Mouse (Mus musculus) urinary bladder, postnatal 10 days (tissue): Measurements from ENCODE around the gene Cep78.

ENCODE experiments used
- DNase-seq: peaks from one replicate; pipeline ENCODE4 v3.0.0; 2022; ENCODE audit warnings: low spot score

Gene Cep78

DNA sequence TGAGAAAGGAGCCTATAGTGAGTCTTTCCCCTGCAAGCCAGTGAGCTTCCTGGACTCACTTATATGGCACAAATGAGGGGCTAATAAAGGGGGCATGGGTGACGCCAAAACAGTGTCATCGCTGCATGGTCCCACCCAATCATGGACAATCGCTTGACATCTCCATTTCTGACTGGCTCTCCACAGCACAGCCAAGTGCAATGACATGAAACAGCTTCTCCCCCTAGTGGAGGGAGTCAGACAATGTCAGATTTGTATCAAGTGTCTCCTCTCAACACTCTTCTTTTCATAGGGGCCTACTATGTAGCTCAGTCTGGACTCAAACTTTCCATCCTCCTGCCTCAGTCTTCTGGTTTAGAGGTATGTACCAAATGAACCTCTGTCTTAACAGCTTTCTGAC is 19.7 kb downstream of the Cep78 start:
- no peak for DNase-seq

DNA sequence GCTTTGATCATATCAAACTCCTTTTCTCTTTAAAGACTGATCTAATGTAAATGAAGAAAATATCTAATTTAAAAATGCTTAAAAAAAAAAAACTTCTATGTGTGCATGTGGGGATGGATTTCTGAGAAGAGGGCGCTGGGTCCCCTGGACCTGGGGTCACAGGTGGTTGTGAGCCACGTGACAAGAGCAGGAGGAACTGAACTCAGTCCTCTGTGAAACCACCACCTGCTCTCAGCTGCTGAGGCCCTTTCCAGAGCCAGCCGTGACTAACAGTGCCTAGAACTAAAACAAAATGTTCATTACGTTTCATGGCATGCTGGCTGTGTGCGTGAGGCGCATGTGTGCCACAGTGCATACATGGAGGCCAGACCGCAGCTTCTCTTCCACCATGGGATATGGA is 20.3 kb downstream of the Cep78 start:
- no peak for DNase-seq

- DNase-seq, result no peak
These were observed 21.6 kb downstream of the Cep78 start for GRCm38 (mm10) chr19:15963011-15963695.

GRCm38 (mm10) chr19:15962313-15962712 is 22.5 kb downstream of the Cep78 start:
- no peak for DNase-seq

DNA sequence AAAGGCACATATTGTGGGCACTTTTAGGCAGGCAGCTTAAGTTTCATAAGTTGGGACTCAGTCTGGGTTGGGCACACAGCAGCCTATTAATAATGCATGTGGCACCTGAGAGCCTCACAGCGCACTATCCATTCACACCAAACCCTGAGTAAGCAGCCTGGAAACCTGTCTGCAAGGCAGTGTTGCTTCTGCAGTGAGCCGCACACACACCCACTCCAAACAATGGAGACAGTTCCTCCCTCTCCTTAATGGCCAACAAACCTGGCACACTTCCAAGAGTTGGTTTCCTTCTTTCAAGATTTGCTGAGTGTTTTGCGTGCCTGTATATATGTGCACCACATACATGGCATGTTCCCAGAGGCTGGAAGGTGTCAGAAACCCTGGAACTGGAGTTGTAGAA is 34.6 kb downstream of the Cep78 start:
- no peak for DNase-seq

GRCm38 (mm10) chr19:15948867-15949266 is 35.9 kb downstream of the Cep78 start:
- DNase-seq, result no peak

DNA sequence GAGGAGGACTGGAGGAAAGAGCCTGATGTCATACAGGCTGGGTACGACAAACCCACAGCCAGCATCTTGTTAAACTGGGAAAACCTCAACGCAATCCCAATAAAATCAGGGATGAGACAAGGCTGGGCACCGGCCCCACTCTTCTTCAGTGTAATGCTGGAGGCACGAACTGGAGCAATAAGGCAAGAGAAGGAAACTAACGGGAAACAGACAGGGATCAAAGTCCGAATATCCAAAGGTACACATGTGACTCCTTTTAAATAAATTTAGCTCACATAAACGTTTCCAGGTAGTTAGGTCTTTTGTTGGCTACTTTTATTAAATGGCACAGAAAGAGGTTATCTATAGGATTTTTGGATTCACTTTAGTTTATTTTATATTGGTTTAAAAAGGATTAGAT is 36.4 kb downstream of the Cep78 start:
- DNase-seq, result no peak

GRCm38 (mm10) chr19:15947237-15947636 is 37.6 kb downstream of the Cep78 start, which contains the start of gene Psat1:
Gene Psat1, minus strand, starts transcription at chr19:15947337.
- DNase-seq, result no peak

DNA sequence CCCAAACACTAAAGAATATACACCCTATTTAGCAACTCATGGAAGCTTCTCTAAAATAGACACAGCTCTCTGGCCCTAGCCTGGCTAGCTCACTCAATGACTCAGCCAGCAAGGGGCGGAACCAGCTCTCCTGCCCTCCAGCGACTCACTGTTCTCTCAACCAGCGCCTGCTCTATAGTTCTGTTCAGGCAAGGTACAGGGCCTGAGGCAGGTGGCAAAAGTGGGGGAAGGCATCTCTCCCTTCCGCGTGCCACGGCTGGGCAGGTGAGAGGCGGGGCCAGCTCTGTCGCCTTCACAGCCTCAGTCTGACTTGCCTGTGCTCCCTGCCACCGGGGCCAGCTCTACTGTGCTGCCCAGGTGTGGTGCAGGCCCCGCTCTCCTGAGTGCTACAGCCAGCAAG is 38.1 kb downstream of the Cep78 start:
- DNase-seq, result no peak

DNA sequence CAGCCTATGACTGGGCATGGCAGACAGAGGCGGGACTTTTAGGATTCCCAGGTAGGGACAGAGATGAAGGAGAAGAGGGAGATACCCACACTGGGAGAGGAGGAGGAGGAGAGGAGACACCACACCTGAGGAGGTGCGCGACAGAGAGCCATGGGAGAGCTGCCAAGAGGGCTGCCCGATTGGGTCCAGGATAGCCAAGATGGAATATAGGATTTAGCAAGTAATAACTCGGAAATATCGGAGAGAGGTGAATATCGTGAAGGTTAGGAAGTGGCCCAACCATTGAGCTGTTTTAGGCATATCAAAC is 41.7 kb downstream of the Cep78 start:
- no peak for DNase-seq

DNA sequence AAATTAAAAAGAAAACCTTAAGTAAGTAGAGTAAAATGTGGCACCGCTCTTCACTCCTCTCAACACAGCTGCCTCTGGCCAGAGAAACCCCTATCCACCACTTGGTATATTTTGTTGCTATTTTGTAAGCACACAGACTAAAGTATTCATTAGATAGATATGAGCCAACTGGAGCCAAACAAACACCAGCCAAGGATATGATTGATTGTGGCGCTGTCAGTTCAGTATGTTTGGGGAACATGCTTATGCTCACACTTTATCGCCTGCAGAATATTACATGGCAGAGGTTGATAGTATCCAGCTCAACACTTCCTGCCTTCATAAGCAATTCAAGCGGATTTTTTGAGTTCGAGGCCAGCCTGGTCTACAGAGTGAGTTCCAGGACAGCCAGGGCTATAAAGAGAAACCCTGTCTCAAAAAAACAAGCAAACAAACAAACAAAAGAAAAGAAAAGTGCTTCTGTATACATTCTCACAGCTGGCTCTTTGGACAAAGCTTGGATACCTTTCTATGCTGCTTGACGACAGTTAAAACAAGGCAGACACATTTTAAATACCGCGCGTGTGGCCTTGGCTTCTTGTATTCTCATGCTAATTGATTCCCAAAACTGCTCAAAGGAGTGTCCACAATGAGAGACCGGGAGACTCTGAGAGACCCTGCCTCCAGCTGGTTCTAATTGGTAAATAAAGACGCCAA is 42.2 kb downstream of the Cep78 start:
- no peak for DNase-seq

DNA sequence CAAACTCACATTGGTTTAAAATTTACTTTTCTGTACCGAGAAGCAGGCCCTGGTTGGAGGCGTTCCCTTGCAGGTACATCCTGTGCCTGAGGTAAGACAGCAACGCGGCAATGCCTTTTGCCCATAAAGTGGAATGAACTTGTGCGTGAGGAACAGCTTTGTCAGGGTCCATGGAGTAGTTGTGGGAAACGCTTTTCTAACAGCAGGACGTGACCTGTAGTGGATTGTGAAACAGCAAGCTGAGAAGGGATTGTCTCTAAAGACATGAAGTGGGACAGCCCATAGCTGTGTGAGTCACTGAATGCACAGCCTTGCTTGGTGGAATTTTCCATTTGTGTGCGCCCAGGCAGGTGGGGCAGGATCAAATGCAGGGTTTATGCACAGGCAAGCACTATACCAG is 43.4 kb downstream of the Cep78 start:
- DNase-seq, result no peak

DNA sequence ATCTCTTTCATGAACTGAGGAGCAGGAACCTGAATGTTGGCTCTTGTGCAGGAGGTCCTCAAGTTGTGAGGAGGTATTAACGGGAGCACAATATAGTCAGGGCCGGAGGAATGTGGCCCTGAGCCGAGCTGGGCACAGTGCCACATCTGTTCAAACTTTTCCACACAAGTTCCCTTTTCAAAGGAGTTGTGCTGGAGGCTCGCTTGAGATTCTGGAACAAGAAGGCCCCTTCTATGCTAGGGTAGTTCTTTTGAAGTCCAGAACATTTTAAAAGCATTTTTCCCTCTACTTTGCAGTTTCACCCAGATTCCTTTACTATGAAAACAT is 59.1 kb downstream of the Cep78 start:
- DNase-seq, result no peak

DNA sequence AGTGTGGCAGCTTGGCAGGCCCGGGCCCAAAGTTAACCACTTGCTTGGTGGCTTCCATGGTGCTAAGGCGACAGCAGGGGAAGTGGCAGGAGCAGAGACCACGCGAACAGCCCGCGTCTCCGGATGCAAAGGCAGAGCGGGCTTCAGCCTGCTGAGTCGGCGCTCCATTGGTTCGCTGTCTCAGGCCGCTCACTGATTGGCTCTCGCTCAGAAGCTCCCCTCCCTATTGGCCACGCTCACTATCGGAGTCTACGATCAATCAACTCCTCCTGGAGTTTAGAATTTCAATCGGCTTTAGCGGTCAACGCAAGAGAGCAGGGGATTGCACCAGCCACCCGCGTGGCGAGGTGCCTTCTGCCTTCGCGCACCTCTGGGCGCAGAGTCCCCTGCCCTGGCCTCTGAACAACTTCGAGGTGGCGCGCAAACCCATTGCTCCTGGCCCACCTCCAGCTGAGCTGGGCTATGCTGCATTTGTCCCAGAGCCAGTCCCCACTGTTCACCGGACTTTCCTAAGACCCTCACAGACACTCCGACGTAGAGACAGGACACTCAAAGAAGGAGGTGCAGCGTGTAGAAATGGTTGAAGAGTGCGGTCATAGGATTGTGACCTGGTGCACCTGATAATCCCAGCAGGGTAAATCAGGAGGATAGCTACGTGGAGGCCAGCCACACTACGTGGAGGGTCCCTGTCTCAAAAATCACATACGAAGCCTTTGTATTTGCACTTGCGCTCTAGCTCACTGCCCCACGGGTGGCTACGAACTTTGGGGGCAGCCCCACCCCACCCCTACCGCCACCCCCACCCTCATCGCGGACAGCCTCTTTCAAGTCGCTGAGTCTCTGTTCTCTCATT is 59.7 kb downstream of the Cep78 start:
- DNase-seq, result no peak

DNA sequence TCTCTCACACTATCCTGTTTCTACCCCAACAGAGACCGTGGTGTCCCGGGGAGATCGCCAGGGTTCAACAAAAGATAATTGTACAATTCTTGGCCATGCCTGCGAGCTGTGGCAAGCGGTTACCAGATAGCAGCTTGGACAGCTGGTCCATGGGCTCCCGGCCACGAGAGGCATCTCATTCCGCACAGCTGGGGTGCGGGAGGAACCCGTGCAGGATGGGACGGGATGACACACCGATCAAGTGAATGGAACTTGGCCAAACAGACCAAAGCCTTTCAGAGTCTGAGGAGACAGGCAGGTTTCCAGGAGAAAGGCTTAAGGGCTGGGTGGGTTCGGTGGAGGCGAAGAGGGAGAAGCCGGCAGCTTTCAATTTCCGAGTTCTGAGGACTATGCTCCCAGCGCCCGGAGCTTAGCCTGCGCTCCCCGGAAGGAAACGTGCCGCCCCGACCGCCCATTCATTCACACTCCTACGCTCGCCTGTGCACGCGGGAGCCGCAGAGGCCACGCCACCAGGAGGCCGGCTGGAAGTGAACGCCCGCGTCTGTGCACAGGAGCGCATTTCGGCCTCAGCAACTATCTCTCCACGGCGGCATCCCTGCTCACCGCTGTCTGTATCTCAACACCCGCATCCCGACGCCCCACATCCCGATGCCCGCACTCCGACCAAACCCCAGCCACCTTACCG is 60.5 kb downstream of the Cep78 start:
- no peak for DNase-seq

GRCm38 (mm10) chr19:15923426-15923825 is 61.4 kb downstream of the Cep78 start:
- no peak for DNase-seq

- no peak for DNase-seq
These were observed 65.5 kb downstream of the Cep78 start for GRCm38 (mm10) chr19:15919336-15919735.

- DNase-seq, result no peak
These were observed 66.7 kb downstream of the Cep78 start for GRCm38 (mm10) chr19:15918111-15918510.

- no peak for DNase-seq
These were observed 71.4 kb downstream of the Cep78 start for GRCm38 (mm10) chr19:15913249-15913997.

DNA sequence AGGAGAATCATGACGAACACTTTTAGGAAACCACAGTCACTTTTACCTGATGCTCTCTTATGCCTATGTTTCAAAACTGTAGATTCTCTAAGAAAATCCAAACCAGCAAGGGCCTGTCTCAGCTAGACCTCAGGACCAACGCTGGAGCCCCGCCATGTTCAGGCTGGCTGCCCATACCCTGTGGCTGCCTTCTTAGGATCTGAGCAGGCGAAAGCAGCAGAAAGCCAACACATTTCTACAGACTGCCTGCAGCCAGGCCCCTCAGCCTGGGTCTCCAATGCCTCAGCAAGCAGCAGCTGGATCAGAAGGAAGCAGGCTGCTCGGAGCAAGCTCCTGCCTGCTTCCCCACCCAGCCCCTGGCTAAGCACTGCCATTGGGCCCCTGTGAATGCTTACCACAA is 73.3 kb downstream of the Cep78 start:
- DNase-seq, result no peak

DNA sequence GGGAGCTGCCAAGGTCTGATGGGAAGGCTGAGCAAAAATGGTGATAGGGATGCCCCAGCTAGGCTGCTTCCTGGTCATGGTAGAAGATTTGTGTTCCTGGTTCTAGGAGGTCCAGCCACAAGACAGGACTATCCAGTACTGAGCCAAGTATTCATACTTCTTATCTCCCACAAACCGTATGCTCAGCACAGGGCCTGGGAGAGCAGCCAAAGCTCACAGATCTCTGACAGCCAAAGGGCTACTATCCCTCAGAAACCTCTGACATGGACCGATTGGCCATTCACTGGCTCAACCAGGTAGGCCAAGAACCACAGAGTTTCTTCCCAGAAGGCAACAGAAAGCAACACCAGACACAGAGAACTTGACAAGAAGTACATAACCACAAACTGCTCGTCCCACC is 73.8 kb downstream of the Cep78 start:
- no peak for DNase-seq

- DNase-seq, result no peak
These were observed 74.3 kb downstream of the Cep78 start for GRCm38 (mm10) chr19:15910488-15910887.
